Mouse (Mus musculus) mouse embryonic stem cell (cell line): Measurements from ENCODE around the gene Myo15b.

Experiments
- in situ Hi-C, 2 experiments: fragments of 300-500 bp; cut with MboI; formaldehyde crosslinking; loops; 1 replicate in 1 of 2; 3 replicates in 1 of 2; pipeline ENCODE4 v1.14.3; 2019 to 2020; ENCODE audit warnings: low sequenced_read_pairs in 2 of 2, low pct_unique_long_range_greater_than_20kb in 1 of 2, mixed read lengths in 1 of 2; ENCODE audit not compliant: unreplicated experiment in 1 of 2

Gene Myo15b

GRCm38 (mm10) chr11:115911632-115912376, 53.6 kb downstream of the Myo15b start, which contains the start of gene Smim6:
Smim6 (plus strand) TSS chr11:115912017.
- in situ Hi-C loops = no loop called here

- in situ Hi-C loops = no loop called here
Measured at GRCm38 (mm10) chr11:115916579-115916978, 58.4 kb downstream of the Myo15b start.

GRCm38 (mm10) chr11:115918637-115919036, 60.4 kb downstream of the Myo15b start:
- in situ Hi-C loops = no loop called here

- in situ Hi-C loops = no loop called here
Measured at GRCm38 (mm10) chr11:115919073-115919472, 60.9 kb downstream of the Myo15b start.

- in situ Hi-C loops = no loop called here
Measured at GRCm38 (mm10) chr11:115920110-115920818, 62.1 kb downstream of the Myo15b start.

GRCm38 (mm10) chr11:115921986-115922385, 63.8 kb downstream of the Myo15b start:
- in situ Hi-C loops = no loop called here

- in situ Hi-C loops = no loop called here
Measured at GRCm38 (mm10) chr11:115929031-115929430, 70.8 kb downstream of the Myo15b start.

GRCm38 (mm10) chr11:115929818-115930217, 71.6 kb downstream of the Myo15b start:
- in situ Hi-C loops = no loop called here

GRCm38 (mm10) chr11:115931235-115931634, 73.0 kb downstream of the Myo15b start:
- in situ Hi-C loops = no loop called here

GRCm38 (mm10) chr11:115933108-115933746, 75.0 kb downstream of the Myo15b start, which contains the start of the genes Sap30bp and Recql5:
Sap30bp (plus strand) TSS chr11:115933282.
Recql5 (minus strand) TSS chr11:115933477.
- in situ Hi-C loops = no loop called here

- in situ Hi-C loops = no loop called here
Measured at GRCm38 (mm10) chr11:115933747-115934110, 75.5 kb downstream of the Myo15b start.

GRCm38 (mm10) chr11:115939690-115940329, 81.6 kb downstream of the Myo15b start:
- in situ Hi-C loops = loop anchor here (5.0 kb wide), 2 partner anchors 57 to 62 kb away; no protein-coding TSS in a partner anchor

GRCm38 (mm10) chr11:115941980-115942379, 83.8 kb downstream of the Myo15b start:
- in situ Hi-C loops = no loop called here
